Mouse (Mus musculus) hindlimb bud, embryonic 11.5 days (tissue): ENCODE data around the gene Cilp2.

Source experiments
- DNase-seq: peaks from one replicate; pipeline ENCODE4 v3.0.0-alpha.2; 2012; ENCODE audit warnings: low read depth, low spot score; ENCODE audit errors: extremely low spot score

Gene Cilp2

DNA sequence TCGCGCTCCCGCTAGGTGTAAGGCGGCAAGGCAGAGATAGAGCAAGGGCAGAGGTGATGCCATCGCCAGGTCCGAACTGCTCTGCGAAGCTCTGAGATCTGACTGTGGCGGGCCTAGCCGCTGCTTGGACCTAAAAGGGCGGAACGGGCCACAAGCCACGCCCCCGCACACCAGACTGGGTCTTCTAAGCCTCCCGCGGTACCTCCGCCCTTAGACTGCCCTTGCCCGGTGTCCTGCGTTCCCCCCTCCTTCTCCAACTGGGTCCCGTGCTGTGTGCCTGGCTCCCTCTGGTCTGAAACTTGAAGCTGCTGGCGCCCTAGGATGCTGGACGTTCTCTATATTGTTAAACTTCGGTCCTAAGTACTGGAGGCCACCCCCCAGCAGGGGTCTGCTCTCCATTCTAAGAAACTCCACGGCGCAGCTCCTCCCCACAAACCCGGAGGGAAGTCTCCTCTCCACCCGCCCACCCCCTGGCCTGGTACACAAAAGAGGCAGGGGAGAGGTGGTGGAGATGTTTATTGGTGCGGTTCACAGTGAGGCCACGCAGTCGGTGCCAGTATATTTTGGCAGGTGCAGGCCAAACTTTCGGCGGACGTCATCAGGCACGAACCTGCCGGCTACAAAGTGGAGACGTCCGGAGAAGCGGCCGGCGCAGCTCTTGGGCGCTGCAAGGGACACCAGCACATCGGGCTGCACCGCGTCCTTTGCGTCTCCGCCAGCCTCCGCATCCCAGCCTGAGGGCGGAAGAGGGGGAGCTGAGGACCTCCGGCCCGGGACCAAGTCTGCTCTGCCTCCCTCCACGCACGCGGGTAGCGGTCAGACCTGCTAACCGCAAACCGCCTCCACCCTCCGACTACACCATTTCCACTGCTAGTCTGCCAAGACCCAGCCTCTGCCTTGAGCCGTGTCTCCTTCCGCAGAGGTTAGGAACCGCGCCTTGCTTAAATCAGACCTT is at the start of gene Cilp2:
Cilp2 (minus strand) TSS at position 399 of the 955 bp plus-strand sequence.
- DNase-seq: no peak

DNA sequence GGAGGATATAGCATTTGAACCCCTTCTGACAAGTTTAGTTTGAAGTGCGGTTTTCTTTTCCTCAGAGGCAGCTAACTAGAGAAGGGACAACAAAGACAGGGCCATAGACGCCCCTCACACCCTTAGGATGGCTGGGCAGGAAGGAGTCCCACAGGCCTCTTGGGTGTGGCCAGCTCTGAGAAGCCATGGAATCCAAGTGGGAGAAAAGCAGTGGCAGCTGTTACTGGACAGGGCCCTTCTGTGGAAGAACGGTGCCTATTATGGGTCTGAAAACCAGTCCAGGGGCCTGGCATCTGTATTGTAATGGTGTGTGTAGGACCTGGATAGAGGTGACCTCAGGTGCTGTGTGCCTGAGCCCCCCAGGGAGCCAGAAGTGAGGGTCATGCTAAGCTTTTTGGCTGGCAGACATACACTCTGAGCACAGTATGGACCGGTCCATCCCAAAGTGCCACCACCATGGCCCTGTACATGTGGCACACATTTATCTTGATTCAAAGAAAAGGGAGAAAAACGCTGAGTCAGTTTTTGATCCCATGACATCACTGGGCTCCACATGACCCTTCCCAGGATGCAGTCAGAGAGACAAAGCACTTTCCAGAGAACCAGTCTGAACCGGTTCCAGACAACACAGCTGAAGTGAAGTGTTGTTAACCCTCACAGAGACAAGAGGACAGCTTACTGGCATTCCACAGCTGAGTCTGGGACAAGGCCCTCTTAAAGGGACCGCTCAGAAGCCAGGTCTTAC is 48.7 kb upstream of the Cilp2 start:
- no peak for DNase-seq

DNA sequence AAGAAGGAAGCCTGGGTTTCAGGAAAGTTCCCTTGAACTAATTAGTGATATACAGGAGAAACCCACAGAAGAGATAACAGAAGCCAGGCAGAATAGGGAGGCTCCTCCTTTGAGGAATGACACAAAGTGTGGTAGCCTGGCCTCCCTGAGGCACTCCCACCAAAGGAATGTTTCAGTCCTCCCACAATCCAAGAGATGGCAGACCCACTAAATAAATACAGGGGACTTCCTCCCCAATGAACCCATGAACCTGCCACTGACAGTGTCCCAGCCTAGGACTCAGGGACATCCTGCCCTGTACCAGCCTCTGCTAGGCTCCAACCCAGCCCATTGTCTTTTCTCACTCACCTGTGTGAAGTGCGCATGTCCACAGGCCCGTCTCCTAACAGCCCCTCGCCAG is 47.9 kb upstream of the Cilp2 start:
- DNase-seq: no peak

DNA sequence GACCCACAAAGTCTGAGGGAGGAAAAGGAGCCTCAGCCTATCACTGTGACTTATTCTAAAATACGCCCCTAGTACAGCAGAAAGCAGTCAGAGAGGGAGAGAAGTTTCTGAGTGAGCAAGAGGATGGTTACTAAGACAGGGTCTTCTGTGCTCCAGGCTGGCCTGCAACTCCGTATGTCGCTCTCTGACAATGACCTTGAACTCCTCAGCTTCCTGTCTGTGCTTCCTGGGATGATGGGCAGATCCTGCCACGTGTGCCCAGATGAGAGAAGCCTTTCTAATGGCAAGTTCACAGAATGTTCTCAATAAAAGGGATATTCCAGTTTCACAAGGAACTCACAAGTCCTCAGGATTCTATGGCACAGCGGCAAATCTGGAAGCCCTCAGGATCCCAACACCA is 47.1 kb upstream of the Cilp2 start:
- DNase-seq: no peak

DNA sequence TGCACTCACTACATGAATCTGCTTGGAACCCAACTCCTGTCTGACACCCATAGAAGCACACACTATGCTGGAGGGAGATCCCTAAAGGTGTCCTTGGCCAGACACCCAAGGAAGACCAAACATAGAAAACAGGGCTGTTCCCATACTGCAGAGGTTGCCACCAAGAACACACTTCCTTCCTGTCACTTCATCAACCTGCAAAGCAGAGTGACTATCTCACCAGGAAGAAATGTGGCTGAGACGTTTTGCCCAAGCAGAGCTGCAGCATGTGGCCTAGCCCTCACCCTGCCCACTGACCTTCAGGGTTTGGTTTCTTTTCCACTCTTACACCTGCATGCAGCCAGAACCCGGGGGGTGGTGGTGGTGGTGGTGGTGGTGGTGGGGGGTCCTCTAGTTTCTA is 46.3 kb upstream of the Cilp2 start:
- DNase-seq: no peak

DNA sequence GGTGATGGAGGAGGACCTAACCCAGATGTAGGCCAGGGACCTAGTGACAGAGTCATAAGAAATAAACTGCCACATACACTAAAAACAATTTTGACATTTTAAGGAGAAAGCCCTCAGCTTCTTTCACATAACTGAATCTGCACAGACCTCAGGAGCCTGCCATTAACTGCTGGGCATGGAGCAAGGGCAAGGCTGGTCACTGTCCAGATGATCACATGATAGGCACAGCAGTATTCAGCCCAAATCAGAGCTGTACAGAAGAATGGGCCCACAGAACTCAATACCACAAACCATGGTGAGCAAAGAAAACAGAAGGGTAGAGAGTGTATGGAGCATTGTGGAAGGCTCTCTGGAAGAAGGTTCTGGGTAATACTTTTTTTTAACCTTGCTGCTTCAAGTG is 39.4 kb upstream of the Cilp2 start:
- no peak for DNase-seq

DNA sequence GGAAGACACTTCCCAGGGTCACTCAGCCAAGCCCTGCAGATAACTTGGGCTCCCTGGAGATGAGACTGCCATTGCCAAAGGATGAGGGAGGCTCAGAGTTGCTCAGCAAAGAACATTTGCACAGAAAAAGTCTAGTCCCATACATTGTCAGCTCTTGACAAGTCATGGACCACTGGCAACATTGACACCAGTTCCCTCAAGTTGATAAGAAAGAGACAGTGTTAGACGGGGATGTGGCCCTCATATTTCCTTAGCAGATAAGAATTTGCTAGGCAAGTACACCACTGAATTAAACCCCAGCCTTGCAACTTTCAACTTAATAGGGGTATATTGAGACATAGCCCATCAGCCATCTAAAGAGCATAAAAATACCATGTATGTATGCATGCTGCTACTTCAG is 36.5 kb upstream of the Cilp2 start:
- DNase-seq: no peak

DNA sequence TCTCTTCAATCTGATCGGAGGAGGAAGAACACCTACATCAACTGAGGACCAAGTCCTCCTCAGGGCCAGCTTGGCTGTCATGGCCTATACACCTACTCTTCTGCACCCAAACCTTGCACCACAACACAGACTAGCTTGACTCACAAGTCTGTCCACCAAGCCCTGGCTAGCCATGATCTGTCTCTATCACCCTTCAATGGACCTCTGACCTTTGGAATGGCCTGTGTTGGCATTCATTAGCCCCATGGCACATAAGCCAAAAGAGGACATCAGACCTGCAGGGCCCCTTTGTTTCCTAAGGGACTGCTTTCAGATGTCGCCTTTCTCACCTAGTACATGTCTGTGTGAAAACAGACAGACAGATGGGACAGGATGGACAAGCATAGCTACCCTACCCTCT is 33.7 kb upstream of the Cilp2 start:
- DNase-seq: no peak

DNA sequence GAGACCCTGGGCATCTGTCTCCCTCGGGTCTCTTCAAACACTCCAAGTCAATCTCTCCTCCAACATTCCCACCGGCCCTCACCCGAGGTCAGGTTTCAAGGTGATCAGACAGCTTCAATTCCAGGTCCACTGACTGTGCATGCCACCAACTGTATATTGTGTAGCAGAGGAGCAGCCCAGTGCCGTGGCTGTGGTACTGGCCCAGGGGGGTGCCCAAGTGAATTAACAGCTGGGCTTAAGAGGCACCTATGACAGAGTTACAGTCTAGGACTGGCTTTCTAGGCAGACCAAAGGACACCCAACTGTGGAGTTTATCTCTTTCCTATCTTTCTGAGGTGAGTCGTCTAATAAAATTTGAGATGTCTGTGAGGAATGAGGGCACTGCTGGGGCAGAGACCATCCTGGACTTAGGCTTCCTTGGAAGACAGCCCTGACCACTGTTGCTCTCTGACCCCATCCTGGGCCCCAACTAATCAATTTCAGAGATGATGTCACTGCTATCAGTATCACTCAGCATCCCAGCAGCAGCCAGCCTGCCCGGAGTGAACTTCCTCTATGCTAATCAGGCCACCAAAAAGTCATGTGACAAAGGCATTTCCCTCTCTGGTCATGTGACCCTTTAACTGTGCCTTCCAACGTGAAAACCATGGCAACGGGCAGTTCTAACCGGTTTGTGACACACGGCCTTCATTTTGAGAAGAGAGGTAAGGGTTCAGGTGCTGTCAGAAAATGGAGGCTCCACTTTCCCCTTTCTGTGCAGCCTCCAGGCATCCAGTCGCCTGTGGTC is 32.6 kb upstream of the Cilp2 start:
- no peak for DNase-seq

DNA sequence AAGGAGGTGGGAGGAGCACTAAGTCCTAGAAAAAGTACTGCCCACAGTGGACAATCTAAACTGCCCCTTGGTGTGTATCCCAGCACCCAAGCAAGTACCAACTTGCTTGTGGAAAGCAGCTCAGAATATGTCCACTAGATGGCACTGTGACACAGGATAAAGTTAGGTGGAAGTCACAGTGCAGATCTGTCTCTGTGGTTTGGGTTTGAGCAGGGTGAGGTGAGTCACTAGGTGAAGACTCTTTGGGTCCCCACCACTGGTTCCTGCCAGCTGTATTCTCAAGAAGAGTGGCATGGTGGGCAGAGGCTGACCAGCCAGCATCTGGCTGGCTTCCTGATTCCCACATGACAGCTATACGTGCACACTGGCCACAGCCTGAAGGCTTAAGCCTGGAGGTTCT is 31.5 kb upstream of the Cilp2 start:
- peak; percentile 89 for DNase-seq

DNA sequence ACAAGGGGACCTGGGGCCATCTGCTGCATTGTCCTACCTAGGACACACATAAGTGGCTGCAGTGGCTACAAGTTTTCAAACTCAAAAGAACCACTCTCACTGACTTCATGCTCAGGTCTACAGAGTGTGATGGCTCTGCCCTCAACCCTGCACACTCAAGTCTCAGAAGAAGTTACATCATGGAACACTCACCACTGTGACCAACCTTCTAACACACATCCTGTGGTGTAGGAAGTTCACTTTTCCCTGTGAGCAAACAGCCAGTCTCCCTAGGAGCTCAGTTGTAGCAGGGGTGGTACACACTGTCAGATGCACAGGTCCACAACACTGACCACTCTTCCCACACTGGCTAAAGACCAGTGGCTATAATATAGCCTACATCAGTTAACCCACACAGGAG is 31.0 kb upstream of the Cilp2 start:
- no peak for DNase-seq

DNA sequence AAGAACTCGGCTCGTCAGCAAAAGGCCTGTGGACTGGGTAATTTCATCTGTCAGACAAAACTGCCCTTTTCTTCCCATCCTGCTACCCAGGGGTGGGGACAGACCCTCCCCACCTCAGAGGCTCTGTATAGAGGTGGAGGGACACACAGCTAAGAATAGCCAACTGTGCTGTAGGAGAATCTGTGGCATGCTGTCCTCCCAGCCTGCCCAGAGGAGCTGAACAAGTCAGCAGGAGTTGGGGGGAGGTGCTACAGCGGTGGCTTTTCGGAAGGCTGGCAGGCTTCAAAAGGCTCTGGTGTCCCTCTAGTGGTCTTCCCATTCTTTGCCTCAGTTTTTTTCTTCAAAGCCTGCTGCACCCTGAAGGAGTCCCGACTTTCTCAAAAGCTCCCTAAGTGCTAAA is 28.3 kb upstream of the Cilp2 start:
- no peak for DNase-seq

DNA sequence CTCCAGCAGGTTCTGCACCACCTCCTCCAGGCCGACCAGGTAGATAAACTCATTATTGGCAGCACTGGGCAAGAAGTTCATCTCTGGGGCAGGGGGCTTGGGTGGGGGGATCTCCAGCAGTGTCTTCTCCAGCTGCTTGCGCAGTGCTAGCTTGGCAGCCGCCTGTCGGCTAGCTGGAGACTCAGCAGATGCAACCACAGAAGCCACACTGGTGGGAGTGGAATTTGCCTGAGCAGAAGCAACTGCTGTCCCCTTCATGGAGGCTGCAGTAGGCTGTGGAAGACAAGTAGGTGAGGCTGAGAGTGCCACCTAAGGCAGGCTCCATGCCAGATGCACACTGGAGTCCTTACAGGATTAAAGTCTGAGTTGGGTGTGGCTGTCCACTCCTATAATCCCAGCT is 27.0 kb upstream of the Cilp2 start:
- DNase-seq: no peak

DNA sequence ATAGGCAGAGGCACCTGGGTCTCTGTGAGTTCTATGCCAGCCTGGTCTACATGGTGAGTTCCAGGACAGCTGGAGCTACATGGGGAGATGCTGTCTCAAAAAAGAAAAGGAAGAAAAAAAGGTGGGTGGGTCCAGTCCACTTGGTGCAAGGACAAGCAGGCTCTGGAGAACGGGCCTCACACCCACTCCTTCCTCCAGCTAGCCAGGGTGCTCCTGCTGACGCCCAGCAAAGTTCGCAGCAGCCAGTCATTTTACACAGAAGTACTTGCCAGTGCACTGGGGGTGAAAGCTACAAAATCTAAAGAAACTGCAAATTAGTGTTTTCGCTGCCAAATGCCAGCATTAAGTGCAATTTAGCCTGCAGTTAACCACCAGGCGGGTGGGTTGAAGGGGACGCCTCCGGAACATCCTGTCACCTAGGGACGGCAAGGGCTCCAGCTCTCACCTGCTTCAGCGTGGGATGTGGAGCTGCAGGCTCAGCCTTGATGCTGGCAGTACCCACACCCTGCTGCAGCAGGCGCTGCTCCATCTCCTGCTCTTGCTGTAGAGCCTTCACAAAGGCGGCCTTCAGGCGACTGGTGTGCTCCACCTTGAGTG is 25.1 kb upstream of the Cilp2 start:
- DNase-seq: no peak

DNA sequence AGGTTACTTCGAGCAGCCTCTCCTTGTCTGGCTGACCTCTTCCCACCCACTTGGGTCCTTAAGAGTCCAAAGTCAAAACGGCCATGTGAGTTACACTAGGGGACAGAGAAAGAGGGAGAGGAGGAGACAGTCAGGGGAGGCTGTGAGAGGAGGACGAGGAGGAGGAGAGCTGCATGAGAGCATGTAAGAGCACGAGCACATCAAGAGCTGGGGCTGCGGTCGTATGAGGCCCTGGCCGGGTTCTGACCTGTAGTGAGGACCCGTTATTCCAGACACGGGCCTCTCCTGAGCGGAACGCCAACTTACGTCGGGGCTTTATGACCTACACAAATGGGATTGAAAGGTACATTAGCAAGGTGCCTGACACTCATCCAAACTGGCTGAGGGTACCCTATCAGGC is 24.4 kb upstream of the Cilp2 start:
- DNase-seq: no peak

DNA sequence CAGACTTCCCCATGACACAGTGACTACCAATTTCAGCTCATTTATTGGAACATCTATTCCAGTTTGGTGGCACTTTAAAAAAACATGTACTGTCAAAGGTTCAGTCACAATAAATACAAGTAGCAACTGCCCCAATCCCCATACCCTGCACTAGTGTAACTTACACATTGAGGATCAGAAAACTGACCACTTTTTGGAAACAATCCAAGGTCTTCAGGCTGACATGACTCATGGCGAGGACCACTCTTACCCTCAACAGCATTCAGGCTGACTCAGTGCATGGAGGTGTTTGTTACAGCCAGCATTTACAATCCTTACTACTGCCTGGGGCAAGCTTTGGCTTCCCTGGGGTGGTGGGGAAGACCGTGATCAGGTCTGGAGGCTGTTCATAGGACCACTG is 19.6 kb upstream of the Cilp2 start:
- no peak for DNase-seq

DNA sequence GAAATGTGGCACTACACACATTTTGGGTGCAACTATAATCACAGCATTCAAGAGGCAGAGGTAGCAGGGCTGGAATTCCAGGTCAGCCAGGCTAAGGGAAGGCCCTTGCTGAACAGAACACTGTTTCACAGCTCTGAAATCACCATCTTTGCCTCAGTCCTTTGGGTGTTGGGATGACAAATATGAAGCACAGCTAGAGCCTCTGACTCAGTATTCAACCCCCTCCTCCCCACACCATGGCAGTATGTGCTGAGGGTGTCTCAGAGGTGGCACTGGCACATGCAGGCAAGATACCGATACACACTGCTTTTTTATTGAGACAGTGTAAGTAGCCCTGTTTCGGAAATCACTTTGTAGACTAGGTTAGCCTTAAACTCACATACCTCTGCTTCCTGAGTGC is 18.8 kb upstream of the Cilp2 start:
- DNase-seq: no peak

DNA sequence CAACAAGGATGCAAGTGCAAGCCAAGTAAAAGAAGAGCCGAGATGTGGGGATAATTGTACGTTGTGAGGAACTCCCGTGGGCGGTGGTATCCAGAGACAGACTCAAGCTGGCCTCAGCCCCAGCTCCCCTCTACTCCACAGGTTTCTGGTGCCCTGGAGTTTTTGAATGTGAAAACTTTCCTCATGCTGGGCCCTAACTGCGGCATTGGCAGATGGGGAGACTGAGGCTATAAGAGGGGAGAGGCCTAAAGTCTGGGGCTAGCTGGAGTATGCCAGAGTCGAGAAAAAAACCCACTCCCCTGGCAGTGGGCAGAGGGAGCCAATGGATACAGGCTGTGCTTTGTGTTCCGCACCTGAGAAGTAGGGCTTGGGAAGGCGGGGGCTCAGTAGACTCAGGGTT is 16.6 kb upstream of the Cilp2 start:
- DNase-seq: no peak

DNA sequence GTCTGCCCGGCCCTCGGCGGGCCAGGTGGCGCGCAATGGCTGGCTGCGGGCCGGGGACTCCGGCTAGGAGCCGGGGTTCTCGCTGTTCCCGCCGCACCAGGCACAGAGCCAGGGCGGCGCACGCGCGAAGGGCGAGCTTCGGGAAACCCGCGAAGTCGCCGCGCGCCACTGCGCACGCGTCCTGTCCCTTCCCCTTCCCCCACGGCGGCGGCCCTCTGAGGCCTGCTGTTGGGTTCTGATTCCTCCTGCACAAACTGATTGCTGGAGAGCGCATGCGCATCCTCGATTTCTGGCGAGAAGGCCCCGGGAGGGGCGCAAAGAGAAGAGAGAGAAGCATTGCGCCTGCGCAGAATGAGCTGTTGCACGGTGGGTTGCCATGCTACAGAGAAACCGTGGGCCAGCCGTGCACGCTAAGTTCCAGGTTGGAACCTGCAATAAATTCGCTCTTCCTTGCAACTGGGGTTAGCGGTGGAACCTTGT is 15.6 kb upstream of the Cilp2 start:
- DNase-seq: peak; percentile 100

DNA sequence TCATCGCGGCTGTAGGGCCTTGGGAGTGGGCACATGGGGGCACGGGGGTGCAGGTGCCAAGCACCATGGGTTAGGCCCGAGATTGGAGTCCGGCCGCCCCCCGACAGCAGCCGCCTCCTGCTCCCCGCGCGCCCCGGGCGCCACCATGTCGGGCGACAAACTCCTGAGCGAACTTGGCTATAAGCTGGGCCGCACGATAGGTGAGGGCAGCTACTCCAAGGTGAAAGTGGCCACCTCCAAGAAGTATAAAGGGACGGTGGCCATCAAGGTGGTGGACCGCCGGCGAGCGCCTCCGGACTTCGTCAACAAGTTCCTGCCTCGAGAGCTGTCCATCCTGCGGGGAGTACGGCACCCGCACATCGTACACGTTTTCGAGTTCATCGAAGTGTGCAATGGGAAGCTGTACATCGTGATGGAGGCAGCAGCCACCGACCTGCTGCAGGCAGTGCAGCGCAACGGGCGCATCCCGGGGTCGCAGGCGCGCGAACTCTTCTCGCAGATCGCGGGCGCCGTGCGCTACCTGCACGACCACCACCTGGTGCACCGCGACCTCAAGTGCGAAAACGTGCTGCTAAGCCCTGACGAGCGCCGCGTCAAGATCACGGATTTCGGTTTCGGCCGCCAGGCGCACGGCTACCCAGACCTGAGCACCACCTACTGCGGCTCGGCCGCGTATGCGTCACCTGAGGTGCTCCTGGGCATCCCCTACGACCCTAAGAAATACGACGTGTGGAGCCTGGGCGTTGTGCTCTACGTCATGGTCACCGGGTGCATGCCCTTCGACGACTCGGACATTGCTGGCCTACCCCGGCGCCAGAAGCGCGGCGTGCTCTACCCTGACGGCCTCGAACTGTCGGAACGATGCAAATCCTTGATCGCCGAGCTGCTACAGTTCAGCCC is 14.9 kb upstream of the Cilp2 start, which contains the start of the genes Tssk6, Ndufa13 and Yjefn3:
Tssk6 (plus strand) TSS at position 22 of the 900 bp plus-strand sequence.
Ndufa13 (minus strand) TSS at position 396 of the 900 bp plus-strand sequence.
Yjefn3 (minus strand) TSS at position 550 of the 900 bp plus-strand sequence.
- no peak for DNase-seq
